Mouse (Mus musculus): ENCODE data around the gene Btbd8.

Gene Btbd8

DNA sequence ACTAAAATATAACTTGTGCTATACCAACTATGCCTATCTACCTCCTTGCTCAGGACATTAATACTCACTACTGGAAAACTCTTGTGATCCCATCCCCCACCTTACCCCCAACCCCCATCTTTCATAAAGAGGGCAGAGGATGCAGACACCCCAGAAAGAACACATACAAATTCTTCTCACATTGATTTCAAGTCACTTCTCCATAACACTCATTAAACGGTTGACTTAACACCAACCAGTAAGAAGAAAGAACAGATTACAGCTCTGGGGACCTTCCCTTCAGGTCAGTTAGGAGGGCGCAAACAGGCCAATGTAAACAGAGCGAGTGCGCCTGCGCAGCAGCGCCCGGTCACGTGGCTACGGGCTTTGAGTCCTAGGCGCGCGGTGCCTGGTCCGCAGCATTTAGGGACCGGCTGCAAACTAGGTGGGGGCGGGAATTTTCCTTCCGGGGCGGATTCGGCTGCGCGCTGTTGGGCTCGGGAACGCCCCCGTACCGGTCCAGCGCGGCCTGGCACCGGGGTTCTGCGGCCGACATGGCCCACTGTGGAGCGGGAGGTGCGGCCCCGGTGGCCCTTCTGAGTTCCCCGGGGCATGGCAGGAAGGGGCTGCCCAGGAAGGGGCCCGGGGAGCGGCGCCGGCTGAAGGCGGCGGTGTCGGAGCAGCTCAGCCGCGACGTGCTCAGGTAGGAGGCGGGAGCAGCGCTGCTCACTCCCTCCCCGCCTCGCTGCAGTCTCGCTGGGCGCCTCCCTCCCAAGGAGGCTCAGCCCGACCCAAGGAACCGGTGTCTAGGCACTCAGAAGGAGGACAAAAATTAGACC is at the start of gene Btbd8:
TSS of gene Btbd8 (plus strand) at position 534 of the 818 bp plus-strand sequence.
- DNase-seq (ENCODE audit: extremely low read depth, low read depth, low spot score) = no peak

DNA sequence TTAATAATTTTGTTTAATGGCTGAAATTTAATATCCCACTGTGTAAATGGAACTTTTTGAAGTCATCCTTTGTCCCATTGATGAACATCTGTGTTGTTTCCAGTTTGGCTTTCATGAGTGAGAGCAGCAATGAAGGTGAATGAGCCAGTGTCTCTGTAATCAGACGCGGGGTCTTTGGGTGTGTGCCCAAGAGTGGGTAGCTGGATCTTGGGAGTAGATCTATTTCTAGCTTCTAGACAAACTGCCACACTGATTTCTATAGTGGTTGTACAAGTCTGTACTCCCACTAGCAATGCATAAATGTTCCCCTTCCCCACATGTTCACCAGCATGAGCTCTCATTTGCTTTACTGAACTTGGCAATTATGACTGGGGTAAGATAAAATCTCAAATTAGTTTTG is 48.4 kb upstream of the Btbd8 start:
- DNase-seq (ENCODE audit: extremely low read depth, low read depth, low spot score) = no peak

DNA sequence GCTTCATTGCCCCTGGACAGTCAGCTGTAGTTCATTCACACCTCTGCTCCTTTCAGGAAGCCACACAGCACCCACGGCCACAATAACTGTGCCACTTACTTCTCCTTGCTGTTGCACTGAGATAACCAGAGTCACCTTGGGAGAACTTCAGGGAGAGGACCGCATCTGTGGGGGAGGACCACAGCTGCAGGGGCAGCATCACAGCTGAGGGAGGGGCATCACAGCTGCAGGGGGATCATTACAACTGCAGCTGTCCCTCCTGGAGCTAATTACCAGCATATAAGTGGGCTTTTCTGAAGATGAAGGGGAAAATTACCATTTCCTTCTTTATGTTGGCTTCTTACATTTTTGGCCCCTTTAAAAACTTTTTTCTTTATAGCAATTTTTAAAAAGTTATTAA is 43.4 kb upstream of the Btbd8 start:
- no peak for DNase-seq (ENCODE audit: extremely low read depth, low read depth, low spot score)

DNA sequence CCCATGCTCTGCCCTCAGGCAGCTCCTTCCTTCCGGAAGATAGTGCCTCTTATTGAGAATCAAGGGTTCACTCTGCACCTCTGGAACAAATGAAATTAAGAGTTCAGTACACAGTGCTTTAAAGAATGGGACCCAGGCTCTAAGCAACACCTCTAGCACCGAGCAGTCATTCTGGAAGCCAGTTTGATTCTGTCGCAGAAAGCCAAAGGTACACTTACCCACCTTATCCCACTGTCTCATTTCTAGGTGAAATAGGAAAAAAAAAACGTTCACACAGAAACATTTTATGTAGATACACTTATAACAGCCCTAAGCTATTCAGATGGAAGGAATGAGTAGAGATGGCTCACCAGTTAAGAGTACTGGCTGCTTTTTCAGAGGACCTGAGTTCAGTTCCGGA is 35.4 kb upstream of the Btbd8 start, which contains the start of gene Ephx4:
TSS of gene Ephx4 (plus strand) at position 301 of the 400 bp plus-strand sequence.
- no peak for DNase-seq (ENCODE audit: extremely low read depth, low read depth, low spot score)

DNA sequence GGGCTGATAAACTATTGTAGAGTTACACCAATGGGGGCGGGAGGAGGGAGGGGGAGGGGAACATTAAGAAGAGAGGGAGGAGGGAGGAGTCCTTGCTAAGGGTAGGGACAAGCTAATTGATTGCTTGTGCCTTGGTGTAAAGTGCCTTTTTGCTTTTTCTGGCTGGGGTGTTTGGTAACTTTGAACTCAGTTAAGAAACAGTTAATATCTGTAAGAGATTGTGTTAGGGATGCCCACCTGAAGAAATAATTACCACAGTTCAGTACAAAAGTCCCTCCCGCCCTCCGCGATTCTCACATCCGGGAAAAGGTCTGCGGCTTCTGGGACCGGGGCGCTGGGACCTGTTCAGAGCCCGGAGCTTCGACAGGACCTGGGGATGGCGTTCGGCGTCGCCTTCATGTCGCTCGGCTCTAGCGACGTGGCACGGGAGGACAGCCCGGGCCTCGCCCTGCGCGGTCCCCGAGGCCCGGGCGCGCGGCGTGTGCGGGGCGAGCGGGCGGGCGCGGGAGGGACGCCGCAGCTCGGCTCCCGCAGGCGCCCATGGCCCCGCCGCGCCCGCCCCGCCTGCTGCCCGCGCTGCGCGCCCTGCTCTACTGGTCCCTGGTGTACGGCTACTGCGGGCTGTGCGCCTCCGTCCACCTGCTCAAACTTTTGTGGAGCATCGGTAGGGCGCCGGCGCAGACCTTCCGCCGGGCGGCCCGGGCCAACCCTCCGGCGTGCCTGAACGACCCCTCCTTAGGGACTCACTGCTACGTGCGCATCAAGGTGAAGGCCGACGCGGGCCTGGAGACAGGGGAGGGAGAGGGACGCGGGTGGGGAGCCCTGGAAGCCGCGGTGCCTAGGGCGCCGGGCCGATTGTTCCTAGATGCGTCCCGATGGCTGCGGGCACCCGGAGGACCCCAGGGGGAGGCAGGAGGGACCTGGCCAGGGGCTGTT is 34.5 kb upstream of the Btbd8 start:
- no peak for DNase-seq (ENCODE audit: extremely low read depth, low read depth, low spot score)

GRCm38 (mm10) chr5:107403947-107404684 is 33.7 kb upstream of the Btbd8 start:
- DNase-seq (ENCODE audit: extremely low read depth, low read depth, low spot score) = no peak

DNA sequence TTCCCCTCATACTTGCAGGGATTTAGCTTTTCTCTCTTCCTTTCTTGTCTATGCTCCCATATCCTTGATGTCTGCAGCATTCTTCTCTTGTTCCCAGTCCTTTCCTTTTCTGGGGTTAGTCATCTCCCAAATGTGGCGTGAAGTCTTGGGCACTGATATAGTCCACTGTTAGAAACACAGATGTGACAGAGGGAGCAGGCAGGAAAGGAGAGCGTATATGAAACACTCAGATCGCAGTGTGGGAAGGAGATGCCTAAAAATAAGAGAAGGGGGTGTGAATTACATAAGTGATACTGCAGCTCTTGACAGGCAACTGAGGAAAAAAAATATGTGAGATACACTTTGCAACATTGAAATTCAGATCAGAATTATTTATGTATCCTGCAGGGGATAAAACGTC is 32.4 kb upstream of the Btbd8 start:
- DNase-seq (ENCODE audit: extremely low read depth, low read depth, low spot score) = no peak

DNA sequence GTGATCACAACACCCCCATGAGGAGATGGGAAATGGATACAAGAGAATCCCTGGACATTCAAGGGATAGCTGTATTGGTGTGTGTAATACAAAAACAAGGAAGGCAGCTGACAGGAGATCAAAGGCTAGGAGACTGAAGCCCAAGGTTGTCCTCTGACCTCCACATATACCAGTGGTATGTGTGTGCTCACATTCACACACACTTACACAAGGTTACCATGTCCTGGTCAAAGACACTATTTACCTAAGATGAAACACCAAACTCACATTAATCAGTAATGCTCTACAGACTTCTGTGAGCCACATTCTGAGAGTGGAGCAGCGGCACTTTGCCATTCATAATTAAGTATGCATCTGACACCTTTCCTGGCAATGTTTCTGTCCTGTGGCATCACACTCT is 27.5 kb upstream of the Btbd8 start:
- DNase-seq (ENCODE audit: extremely low read depth, low read depth, low spot score) = no peak

GRCm38 (mm10) chr5:107411326-107411725 is 26.5 kb upstream of the Btbd8 start:
- no peak for DNase-seq (ENCODE audit: extremely low read depth, low read depth, low spot score)

DNA sequence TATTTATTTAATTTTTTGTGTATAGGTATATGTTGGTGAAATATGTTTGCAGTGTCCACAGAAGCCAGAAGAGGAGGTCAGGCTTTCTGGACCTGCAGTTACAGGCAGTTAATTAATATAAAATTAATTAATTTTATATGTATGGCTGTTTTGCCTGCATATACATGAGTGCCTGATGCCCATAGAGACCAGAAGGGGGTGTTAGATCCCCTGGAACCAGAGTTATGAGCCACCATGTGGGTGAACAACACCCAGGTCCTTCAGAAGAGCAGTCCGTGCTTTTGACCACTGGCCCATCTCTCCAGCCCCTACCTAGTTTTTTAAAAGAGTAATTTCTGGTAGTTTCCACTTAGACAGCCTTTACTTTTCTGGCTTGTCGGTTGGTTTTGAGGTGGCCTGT is 25.5 kb upstream of the Btbd8 start:
- DNase-seq (ENCODE audit: extremely low read depth, low read depth, low spot score) = no peak

GRCm38 (mm10) chr5:107415098-107415497 is 22.7 kb upstream of the Btbd8 start:
- DNase-seq (ENCODE audit: extremely low read depth, low read depth, low spot score) = no peak

DNA sequence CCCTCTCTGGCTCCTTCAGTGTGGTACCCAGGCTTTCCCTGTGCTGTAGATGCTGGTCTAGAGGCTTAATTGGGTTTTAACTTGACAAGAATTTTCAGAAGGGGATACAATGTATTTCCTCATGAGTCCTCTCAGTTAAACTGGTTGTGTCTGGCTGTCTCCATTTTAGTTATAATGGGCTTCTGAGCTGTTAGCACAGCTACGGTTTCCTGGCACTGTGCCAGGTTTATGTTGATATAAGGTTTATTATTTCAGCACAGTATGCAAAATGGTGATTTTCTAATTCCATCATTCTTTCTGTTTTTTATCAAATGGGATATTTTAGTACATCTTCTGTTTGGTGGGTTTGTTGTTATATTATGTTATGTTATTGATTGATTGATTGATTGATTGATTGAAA is 16.1 kb upstream of the Btbd8 start:
- no peak for DNase-seq (ENCODE audit: extremely low read depth, low read depth, low spot score)

- DNase-seq (ENCODE audit: extremely low read depth, low read depth, low spot score) = no peak
Observed at GRCm38 (mm10) chr5:107431249-107431648, 6.5 kb upstream of the Btbd8 start, which contains the start of gene Lpcat2b. Lpcat2b (plus strand) TSS chr5:107431549.

DNA sequence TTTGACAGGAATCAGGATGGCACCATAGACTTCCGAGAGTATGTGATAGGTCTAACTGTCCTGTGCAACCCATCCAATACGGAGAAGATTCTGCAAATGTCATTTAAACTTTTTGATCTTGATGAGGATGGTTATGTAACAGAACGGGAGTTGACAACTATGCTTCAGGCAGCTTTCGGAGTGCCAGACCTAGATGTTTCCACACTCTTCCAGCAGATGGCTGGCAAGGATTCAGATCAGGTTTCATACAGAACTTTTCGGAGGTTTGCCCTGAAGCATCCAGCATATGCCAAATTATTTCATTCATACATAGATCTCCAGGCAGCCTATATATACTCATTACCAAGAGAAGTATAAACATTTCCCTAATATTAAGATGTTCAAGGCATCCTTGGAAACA is 3.8 kb upstream of the Btbd8 start:
- no peak for DNase-seq (ENCODE audit: extremely low read depth, low read depth, low spot score)

DNA sequence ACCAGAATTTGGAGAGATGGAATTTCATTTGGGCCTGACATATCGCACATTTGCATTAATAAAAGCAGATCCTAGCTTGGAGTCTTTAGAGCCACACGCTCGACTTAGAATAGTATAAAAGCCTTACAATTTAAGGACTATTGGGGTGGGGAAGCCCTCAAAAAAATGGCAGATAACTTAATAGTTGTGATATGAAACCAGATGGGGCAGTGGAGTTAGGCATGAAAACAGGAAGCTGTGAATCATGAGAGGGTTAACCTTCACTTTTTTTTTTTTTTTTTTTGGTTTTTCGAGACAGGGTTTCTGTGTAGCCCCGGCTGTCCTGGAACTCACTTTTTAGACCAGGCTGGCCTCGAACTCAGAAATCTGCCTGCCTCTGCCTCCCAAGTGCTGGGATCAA is 1.6 kb upstream of the Btbd8 start:
- no peak for DNase-seq (ENCODE audit: extremely low read depth, low read depth, low spot score)

DNA sequence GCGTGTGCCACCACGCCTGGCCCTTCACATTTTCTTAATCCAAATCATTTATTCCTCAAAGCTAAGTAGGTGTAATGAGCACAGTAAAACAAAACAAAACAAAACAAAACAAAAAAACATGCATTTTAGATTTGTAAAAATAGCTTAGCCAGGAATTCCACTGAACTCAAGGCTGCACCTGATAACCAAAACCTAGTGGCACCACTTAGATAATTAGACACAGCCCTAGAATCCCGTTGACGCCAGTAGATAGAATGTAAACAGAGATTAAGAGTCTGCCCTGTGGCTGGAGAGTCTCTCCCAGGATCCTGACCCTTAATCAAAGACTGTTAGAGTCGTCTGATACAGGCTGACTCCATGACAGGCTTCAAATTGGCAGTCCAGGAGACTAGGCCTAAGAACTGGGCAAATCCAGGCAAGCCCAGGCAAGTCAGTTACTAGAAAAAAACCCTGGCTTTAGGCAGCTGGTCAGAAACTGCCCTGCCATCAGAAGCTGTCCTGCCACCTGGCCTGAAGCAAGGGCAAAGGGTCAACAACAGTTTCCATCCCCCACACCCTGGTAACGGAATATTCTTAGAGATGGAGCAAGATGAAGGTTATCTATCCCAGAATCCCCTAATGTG is 1.1 kb upstream of the Btbd8 start:
- DNase-seq (ENCODE audit: extremely low read depth, low read depth, low spot score) = no peak

- no peak for DNase-seq (ENCODE audit: extremely low read depth, low read depth, low spot score)
Observed at GRCm38 (mm10) chr5:107438353-107438752, 556 bp downstream of the Btbd8 start.

- DNase-seq (ENCODE audit: extremely low read depth, low read depth, low spot score) = no peak
Observed at GRCm38 (mm10) chr5:107441881-107442280, 4.1 kb downstream of the Btbd8 start.

GRCm38 (mm10) chr5:107444251-107444650 is 6.5 kb downstream of the Btbd8 start:
- no peak for DNase-seq (ENCODE audit: extremely low read depth, low read depth, low spot score)

DNA sequence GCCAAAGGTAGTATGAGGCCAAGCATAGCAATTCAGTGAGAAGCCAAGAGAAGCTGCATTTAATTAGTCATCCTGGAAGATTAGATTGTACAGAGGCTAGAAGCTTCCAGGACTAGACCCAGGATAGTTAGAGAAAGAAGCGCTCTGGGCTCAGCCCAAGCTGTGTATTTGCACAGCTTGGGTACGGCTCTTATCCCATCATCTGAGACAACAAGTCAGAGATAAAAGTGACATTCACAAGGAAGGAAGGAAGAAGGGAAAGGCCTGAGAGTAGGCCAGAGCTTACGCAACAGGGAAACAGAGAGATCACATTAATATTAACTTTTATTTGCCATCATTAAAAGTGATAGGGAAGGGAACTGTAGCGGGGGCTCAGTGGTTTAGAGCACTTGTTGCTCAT is 10.2 kb downstream of the Btbd8 start:
- DNase-seq (ENCODE audit: extremely low read depth, low read depth, low spot score) = no peak

- no peak for DNase-seq (ENCODE audit: extremely low read depth, low read depth, low spot score)
Observed at GRCm38 (mm10) chr5:107448784-107449183, 11.0 kb downstream of the Btbd8 start.
